Mouse (Mus musculus) ES-Bruce4 (cell line): ENCODE data around the gene Sel1l3. TPM values are rescaled to one million over a fixed set of nuclear protein-coding genes. Genes with fewer than 3 reads are reported as not detected.
A peak's percentile ranks its signal among the peaks of the same experiment; 100 is the strongest.

ENCODE experiments used
- H3K27ac ChIP-seq: 2 replicates; pipeline ENCODE4 v1.5.1; 2012; ENCODE audit warnings: low read length, inconsistent platforms; ENCODE audit not compliant: insufficient read depth
- H3K27me3 ChIP-seq: 2 replicates; pipeline ENCODE4 v1.6.1; 2012; ENCODE audit warnings: mild to moderate bottlenecking, low read length, inconsistent platforms; ENCODE audit not compliant: control insufficient read depth, poor library complexity, insufficient read depth, severe bottlenecking
- H3K36me3 ChIP-seq: 2 replicates; pipeline ENCODE4 v1.6.1; 2012; ENCODE audit warnings: inconsistent platforms, mild to moderate bottlenecking, low read length, moderate library complexity; ENCODE audit not compliant: control insufficient read depth, poor library complexity, insufficient read depth, severe bottlenecking
- H3K4me1 ChIP-seq: one replicate; pipeline ENCODE4 v1.8.1; 2011; ENCODE audit warnings: low read length; ENCODE audit not compliant: control insufficient read depth, insufficient read depth
- H3K4me3 ChIP-seq: 2 replicates; pipeline ENCODE4 v1.5.1; 2011; ENCODE audit warnings: low read depth, mild to moderate bottlenecking, low read length
- H3K9ac ChIP-seq: 2 replicates; pipeline ENCODE4 v1.6.1; 2012; ENCODE audit warnings: low read depth, mild to moderate bottlenecking, inconsistent platforms; ENCODE audit not compliant: poor library complexity, severe bottlenecking
- H3K9me3 ChIP-seq: replicated peaks from 2 replicates; pipeline ENCODE4 v1.6.1; 2012; ENCODE audit warnings: mild to moderate bottlenecking, low read length, inconsistent platforms; ENCODE audit not compliant: control insufficient read depth, poor library complexity, insufficient read depth, severe bottlenecking
- CTCF ChIP-seq: IDR thresholded peaks from one replicate; pipeline ENCODE4 v1.8.1; 2011; ENCODE audit warnings: low read depth, low read length
- EP300 ChIP-seq: IDR thresholded peaks from 2 replicates; pipeline ENCODE4 v1.6.1; 2011; ENCODE audit warnings: low read depth, low read length; ENCODE audit not compliant: insufficient read depth
- POLR2A ChIP-seq: IDR thresholded peaks from one replicate; pipeline ENCODE4 v1.8.1; 2011; ENCODE audit warnings: low read length; ENCODE audit not compliant: insufficient read depth
- polyA plus RNA-seq: library from polyadenylated mRNA; stranded (reverse); fragments of >200 nt; gene quantifications from 2 replicates; pipeline ENCODE4 v1.2.4, GENCODE M21; 2011; ENCODE audit warnings: low read depth; ENCODE audit not compliant: missing spikeins, insufficient read depth, insufficient read length

Gene Sel1l3
- polyA plus RNA-seq, 1 experiment = 6.1 TPM

DNA sequence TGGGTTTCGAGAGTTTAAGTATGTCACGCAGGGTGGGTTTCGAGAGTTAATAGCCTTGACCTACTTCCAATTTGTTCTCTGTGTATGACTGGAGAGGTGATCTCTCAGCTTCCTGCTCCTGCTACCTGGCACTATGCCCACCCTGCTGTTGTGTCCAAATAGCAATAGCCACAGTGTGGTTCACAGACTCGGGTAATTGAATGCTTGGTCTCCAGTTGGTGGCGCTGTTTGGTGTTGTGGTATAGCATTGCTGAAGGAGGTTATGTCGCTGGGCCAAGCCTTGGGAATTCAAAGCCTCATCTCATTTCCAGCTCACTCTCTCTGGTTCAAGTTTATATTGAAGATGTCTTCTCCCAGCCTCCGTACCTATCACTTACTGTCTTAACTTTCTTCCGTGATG is 108.0 kb downstream of the Sel1l3 start:
- Histone ChIP-seq H3K9ac (no peak overlapping the region), H3K27ac (no peak overlapping the region), H3K9me3 (no peaks in the 10 kb centered on the region), H3K4me1 (no peaks in the 10 kb centered on the region), H3K27me3 (no peaks in the 10 kb centered on the region), H3K36me3 (no peaks in the 10 kb centered on the region), H3K4me3 (no peak overlapping the region)
- peak; percentile 39 for TF ChIP-seq CTCF
- TF ChIP-seq POLR2A = no peak
- no peak for TF ChIP-seq EP300

DNA sequence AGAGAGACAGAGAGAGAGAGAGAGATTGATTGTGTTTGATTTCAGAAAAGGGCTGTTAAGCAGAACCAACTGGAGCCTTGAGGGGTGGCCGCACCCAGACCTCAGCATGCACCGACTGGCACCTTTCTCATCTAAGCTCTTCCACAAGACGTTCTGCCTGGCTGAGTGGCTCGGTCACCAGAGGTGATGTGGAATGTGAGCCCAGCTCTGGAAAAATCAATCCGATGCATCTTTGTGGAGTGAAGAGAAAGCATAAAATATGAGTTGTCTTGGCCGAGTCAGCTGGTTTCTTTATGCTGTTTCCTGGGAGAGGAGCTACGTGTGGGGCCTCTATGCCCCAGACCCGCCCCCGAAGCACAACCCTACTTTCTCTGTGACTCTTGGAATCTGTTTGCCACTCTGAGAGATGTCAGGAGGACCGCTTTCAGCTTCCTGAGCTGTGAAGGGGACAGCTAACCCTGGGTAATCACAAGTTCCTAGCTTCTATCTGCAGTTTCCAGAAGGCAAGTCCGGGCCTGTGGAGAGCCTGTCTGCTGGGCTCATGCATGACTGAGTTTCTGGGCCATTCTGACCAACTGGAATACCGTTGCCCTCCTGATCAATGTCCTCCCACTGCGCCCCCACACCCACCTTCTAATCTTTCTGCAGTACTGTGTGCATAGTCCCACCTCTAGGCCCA is 109.4 kb downstream of the Sel1l3 start:
- Histone ChIP-seq H3K4me3 (no peak overlapping the region), H3K4me1 (no peaks in the 10 kb centered on the region), H3K9ac (no peak overlapping the region), H3K27me3 (no peaks in the 10 kb centered on the region), H3K36me3 (no peaks in the 10 kb centered on the region), H3K27ac (no peak overlapping the region), H3K9me3 (no peaks in the 10 kb centered on the region)
- TF ChIP-seq POLR2A = no peak
- TF ChIP-seq EP300 = no peak
- no peak for TF ChIP-seq CTCF

DNA sequence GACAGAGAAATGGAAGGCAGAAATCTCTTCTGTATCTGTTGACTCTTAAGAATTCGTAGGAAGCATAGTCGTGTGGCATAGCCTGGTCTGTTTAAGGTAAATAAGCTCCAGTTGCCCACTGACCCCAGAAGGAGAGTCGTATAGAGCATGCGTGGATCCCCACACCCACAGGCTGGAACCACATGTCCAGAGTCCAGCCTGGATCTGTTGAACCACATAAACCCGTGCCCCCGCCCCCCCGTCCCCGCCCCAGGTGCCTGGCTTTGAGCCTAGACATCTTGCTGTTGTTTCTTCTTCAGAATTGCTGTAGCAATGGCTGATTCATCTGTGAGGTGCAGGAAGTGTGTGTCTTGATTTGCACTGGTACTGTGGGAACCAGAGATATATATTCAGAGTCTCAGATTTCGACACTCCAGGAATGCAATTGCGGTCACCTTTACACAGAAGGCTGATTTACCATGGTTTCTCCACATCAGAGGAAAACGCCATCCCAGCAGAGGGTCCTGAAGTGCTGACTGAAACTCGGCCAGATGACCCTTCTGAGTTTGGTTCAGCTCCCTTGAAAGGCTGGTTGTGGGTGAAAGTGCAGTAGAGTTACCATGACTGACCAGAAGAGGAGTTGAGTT is 111.8 kb downstream of the Sel1l3 start:
- Histone ChIP-seq H3K27ac (no peak overlapping the region), H3K4me1 (no peaks in the 10 kb centered on the region), H3K27me3 (no peaks in the 10 kb centered on the region), H3K4me3 (no peak overlapping the region), H3K36me3 (no peaks in the 10 kb centered on the region), H3K9ac (no peak overlapping the region), H3K9me3 (no peaks in the 10 kb centered on the region)
- no peak for TF ChIP-seq POLR2A
- TF ChIP-seq CTCF = no peak
- no peak for TF ChIP-seq EP300

DNA sequence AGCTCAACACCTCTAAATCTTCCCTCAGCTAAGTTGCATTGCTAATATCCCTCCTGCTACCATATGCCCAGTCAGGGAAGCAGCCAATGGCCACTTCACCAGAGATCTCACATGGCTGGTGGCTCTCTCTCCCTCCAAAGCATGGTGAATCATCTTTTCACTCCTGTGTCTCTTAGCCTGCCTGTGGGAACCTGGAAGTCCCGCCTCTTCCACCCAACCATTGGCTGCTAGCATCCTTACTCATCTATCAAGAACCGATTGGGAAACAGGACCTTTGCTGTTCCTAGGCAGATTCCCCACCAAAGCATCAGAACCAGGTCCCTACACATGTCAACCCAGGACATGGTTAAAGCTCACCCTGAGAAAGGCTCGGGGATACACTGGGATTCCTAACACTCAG is 122.4 kb downstream of the Sel1l3 start:
- H3K36me3 ChIP-seq = no peaks in the 10 kb centered on the region
- no peak overlapping the region for H3K9ac ChIP-seq
- TF ChIP-seq POLR2A = no peak
- no peak for TF ChIP-seq CTCF
- TF ChIP-seq EP300 = no peak
- no peak overlapping the region for H3K27ac ChIP-seq
- H3K27me3 ChIP-seq = no peaks in the 10 kb centered on the region
- no peak overlapping the region for H3K4me3 ChIP-seq
- H3K9me3 ChIP-seq = no peaks in the 10 kb centered on the region
- no peaks in the 10 kb centered on the region for H3K4me1 ChIP-seq

DNA sequence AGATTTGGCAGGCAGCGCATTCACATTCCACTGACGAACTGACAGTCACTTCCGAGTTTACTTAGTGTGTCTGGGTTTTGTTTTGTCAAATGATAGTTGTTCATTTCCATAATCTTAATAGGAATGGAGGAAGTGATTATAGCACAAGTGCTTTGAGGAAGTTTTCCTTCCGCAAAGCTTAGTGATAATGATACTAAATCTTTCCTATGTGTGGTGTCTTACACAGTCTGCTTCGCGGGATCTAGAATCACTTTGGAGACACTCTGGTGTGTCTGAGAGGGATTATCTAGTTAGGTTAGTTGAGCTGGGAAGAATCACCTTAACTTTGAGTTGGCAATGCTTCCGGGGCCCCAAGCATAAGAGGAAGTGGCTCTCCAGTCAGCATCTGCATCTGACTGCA is 126.3 kb downstream of the Sel1l3 start:
- Histone ChIP-seq H3K27ac (no peak overlapping the region), H3K9me3 (no peaks in the 10 kb centered on the region), H3K27me3 (no peaks in the 10 kb centered on the region), H3K36me3 (no peaks in the 10 kb centered on the region), H3K9ac (no peak overlapping the region), H3K4me1 (no peaks in the 10 kb centered on the region), H3K4me3 (no peak overlapping the region)
- TF ChIP-seq CTCF (no peak), POLR2A (no peak), EP300 (no peak)

DNA sequence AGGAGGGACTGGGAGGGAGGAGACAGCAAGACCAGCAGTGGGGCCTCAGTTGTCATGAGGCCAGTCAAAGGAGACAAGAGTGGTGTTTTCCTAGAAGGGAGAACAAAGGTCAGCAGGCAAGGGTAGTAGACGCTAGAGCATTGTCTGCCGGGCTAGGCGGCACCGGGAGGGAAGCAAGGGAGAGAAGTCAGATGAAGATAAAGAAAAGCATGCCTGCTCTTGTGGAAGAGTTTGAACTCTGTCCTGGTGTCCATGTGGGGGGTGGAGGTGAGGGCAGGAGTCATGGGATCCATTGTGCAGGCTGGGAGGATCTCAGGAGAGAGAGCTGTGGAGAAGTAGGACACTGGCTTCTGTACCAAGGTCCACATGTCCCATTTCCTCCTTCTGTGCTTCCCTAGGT is 135.3 kb downstream of the Sel1l3 start:
- H3K4me3 ChIP-seq = no peak overlapping the region
- no peak overlapping the region for H3K27ac ChIP-seq
- H3K36me3 ChIP-seq = no peaks in the 10 kb centered on the region
- H3K9ac ChIP-seq = no peak overlapping the region
- H3K27me3 ChIP-seq = no peaks in the 10 kb centered on the region; the same call in 1 of the 2 replicates
- TF ChIP-seq CTCF = no peak
- TF ChIP-seq POLR2A = no peak
- TF ChIP-seq EP300 = no peak
- no peaks in the 10 kb centered on the region for H3K9me3 ChIP-seq
- H3K4me1 ChIP-seq = no peaks in the 10 kb centered on the region
